Mouse (Mus musculus) lung, embryonic 14.5 days (tissue): ENCODE measurements at regions not wholly inside any gene's neighbourhood (a gene's known extent, or its start where the extent isn't known, plus 50 kb on each side); places are given as distances from the start of the nearest gene placed in this dataset.

Source experiments
- ATAC-seq: fragments of 200-750 bp; cut with Nextera tagmentation; 2 replicates; pipeline ENCODE4 v1.8.0; 2017; ENCODE audit warnings: mild to moderate bottlenecking, moderate TSS enrichment, moderate library complexity; ENCODE audit not compliant: insufficient read depth
- DNase-seq: peaks from one replicate; pipeline ENCODE4 v3.0.0-alpha.2; 2015
- H3K27ac ChIP-seq: fragments of 300-500 bp; sonication (generic); 2 replicates; pipeline ENCODE4 v1.5.1; 2014; ENCODE audit warnings: low read depth, mild to moderate bottlenecking, moderate library complexity
- H3K27me3 ChIP-seq: fragments of 300-500 bp; sonication (generic); 2 replicates; pipeline ENCODE4 v1.6.1; 2014; ENCODE audit warnings: low read length, control low read depth; ENCODE audit not compliant: insufficient read depth
- H3K36me3 ChIP-seq: fragments of 300-500 bp; sonication (generic); 2 replicates; pipeline ENCODE4 v1.6.1; 2014; ENCODE audit warnings: control low read depth; ENCODE audit not compliant: insufficient read depth
- H3K4me1 ChIP-seq: fragments of 300-500 bp; sonication (generic); 2 replicates; pipeline ENCODE4 v1.6.1; 2014; ENCODE audit warnings: antibody characterized with exemption, control low read depth; ENCODE audit not compliant: insufficient read depth
- H3K4me2 ChIP-seq: fragments of 300-500 bp; sonication (generic); 2 replicates; pipeline ENCODE4 v1.6.1; 2014; ENCODE audit warnings: mild to moderate bottlenecking
- H3K4me3 ChIP-seq: fragments of 300-500 bp; sonication (generic); 2 replicates; pipeline ENCODE4 v1.5.1; 2014; ENCODE audit warnings: low read depth, low read length
- H3K9ac ChIP-seq: fragments of 300-500 bp; sonication (generic); 2 replicates; pipeline ENCODE4 v1.6.1; 2014
- H3K9me3 ChIP-seq: fragments of 300-500 bp; sonication (generic); 2 replicates; pipeline ENCODE4 v1.6.1; 2016; ENCODE audit warnings: low read depth, low read length, control low read depth
- CTCF ChIP-seq: IDR thresholded peaks from 2 replicates; pipeline ENCODE4 v1.5.1; 2016; ENCODE audit warnings: antibody characterized with exemption, low read depth
- WGBS: fragments of 180-500 bp; shearing (Covaris S2); extraction: QIAGEN DNeasy Blood & Tissue Kit; methylation state at CpG from one replicate; pipeline ENCODE4 v1.1.7; 2014; 5-methylcytosine and 5-hydroxymethylcytosine counted together

- Histone ChIP-seq H3K4me3 (no peak overlapping the region), H3K4me1 (no peaks in the 10 kb centered on the region), H3K27me3 (no peaks in the 10 kb centered on the region), H3K9ac (no peak overlapping the region), H3K9me3 (no peaks in the 10 kb centered on the region), H3K36me3 (no peaks in the 10 kb centered on the region), H3K4me2 (no peak overlapping the region), H3K27ac (no peak overlapping the region)
- DNase-seq (no peak), ATAC-seq (no peak)
- no peak for TF ChIP-seq CTCF
- WGBS, result 67% methylated on average over 5 of the region's 5 CpGs
Observed at GRCm38 (mm10) chrX:13357149-13357783, 76.5 kb downstream of the Ddx3x start.

DNA sequence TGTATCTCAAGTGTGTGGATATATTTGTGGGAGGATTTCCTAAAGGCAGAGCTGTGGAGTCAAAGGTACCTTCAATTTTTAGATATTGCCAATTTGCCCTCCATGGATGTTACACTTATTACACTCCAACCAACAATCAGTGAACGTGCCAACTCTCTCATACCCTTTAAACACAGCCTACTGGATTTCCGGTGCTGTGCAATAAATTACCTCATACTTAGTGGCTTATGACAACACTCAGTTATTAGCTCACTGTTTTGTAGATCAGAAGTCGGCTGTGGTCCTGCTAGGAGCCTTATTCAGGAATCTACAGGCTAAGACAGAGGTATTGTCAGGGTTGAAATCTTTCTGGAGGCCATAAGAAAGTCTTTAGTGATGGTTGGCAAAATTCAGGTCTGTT lies 77.2 kb downstream of the Ddx3x start:
- H3K4me3 ChIP-seq, result no peak overlapping the region
- no peak overlapping the region for H3K9ac ChIP-seq
- DNase-seq, result no peak
- no peaks in the 10 kb centered on the region for H3K4me1 ChIP-seq
- no peak for ATAC-seq
- no peak overlapping the region for H3K27ac ChIP-seq
- no peak for TF ChIP-seq CTCF
- H3K27me3 ChIP-seq, result no peaks in the 10 kb centered on the region
- no peak overlapping the region for H3K4me2 ChIP-seq
- H3K36me3 ChIP-seq, result no peaks in the 10 kb centered on the region
- H3K9me3 ChIP-seq, result no peaks in the 10 kb centered on the region
- WGBS, result 67% methylated on average over 3 of the region's 3 CpGs

- no peak overlapping the region for H3K4me3 ChIP-seq
- ATAC-seq (no peak), DNase-seq (no peak)
- no peaks in the 10 kb centered on the region for H3K36me3 ChIP-seq
- no peak overlapping the region for H3K27ac ChIP-seq
- TF ChIP-seq CTCF, result no peak
- no peaks in the 10 kb centered on the region for H3K4me1 ChIP-seq
- H3K4me2 ChIP-seq, result no peak overlapping the region
- H3K27me3 ChIP-seq, result no peaks in the 10 kb centered on the region
- WGBS, result 82% methylated on average over 5 of the region's 5 CpGs
- H3K9ac ChIP-seq, result no peak overlapping the region
- no peaks in the 10 kb centered on the region for H3K9me3 ChIP-seq
Observed at GRCm38 (mm10) chrX:13360436-13360835, 79.7 kb downstream of the Ddx3x start.

DNA sequence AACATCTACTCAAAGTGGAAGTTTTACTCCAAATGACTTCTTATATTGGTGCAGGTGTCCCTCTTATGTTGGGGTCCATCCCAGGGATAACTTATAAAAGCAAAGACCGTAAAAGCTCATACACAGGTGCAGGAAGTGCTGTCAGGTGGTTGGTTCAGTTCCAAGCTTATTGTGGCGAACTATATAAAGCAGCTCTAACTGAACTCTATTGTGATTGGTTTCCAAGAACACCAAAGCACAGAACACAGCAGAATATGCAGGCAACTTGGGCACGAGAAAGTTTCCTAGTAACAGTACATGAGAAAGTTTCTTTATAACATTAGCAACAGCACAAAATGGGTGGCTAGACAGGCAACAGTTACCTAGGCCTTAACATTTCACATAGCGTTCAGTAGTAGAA lies 89.5 kb downstream of the Ddx3x start:
- Histone ChIP-seq H3K9ac (no peak overlapping the region), H3K36me3 (no peaks in the 10 kb centered on the region), H3K27me3 (no peaks in the 10 kb centered on the region; the same call in 1 of the 2 replicates), H3K27ac (no peak overlapping the region), H3K4me3 (no peak overlapping the region), H3K4me2 (no peak overlapping the region), H3K9me3 (no peaks in the 10 kb centered on the region), H3K4me1 (no peaks in the 10 kb centered on the region)
- WGBS, result 83% methylated on average over 4 of the region's 4 CpGs
- ATAC-seq (no peak), DNase-seq (no peak)
- TF ChIP-seq CTCF, result no peak

GRCm38 (mm10) chrX:13372752-13373151 lies 92.0 kb downstream of the Ddx3x start:
- no peaks in the 10 kb centered on the region for H3K9me3 ChIP-seq
- DNase-seq (no peak), ATAC-seq (no peak)
- no peaks in the 10 kb centered on the region for H3K36me3 ChIP-seq
- no peaks in the 10 kb centered on the region; the same call in 1 of the 2 replicates for H3K27me3 ChIP-seq
- H3K9ac ChIP-seq, result no peak overlapping the region
- H3K27ac ChIP-seq, result no peak overlapping the region
- 70% methylated on average over 4 of the region's 4 CpGs for WGBS
- H3K4me3 ChIP-seq, result no peak overlapping the region
- no peak for TF ChIP-seq CTCF
- H3K4me2 ChIP-seq, result no peak overlapping the region
- H3K4me1 ChIP-seq, result no peaks in the 10 kb centered on the region

DNA sequence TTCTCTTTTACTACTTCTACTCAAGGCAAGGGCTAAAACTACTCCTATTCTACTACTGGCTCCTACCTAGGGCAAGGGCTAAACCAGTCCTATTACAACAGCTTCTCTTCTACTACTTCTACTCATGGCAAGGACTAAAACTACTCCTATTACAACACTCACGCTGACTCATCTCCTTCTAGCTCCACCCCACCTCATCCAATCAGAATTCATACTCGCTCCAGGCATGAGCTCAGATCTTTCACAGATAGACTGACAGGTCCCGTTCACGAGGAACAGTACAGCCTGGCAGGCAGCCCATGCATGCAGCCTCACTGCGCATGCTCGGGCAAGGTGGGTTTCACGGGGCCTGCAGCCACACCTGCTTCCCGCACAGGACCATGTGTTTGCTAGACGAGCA lies 79.6 kb upstream of the Nyx start:
- Histone ChIP-seq H3K36me3 (no peaks in the 10 kb centered on the region), H3K27ac (no peak overlapping the region), H3K4me3 (no peak overlapping the region), H3K9ac (no peak overlapping the region), H3K4me1 (no peaks in the 10 kb centered on the region), H3K27me3 (no peaks in the 10 kb centered on the region), H3K9me3 (no peaks in the 10 kb centered on the region), H3K4me2 (no peak overlapping the region)
- WGBS, result 73% methylated on average over 9 of the region's 9 CpGs
- DNase-seq, result no peak
- no peak for TF ChIP-seq CTCF
- ATAC-seq, result no peak

- DNase-seq (no peak), ATAC-seq (no peak)
- no peaks in the 10 kb centered on the region for H3K27me3 ChIP-seq
- no peak overlapping the region for H3K9ac ChIP-seq
- no peak for TF ChIP-seq CTCF
- no peak overlapping the region for H3K4me3 ChIP-seq
- H3K27ac ChIP-seq, result no peak overlapping the region
- H3K36me3 ChIP-seq, result no peaks in the 10 kb centered on the region
- H3K4me1 ChIP-seq, result no peaks in the 10 kb centered on the region
- H3K9me3 ChIP-seq, result no peaks in the 10 kb centered on the region
- H3K4me2 ChIP-seq, result no peak overlapping the region
Observed at GRCm38 (mm10) chrX:13398466-13398865, 67.4 kb upstream of the Nyx start.

- no peaks in the 10 kb centered on the region for H3K36me3 ChIP-seq
- no peaks in the 10 kb centered on the region for H3K9me3 ChIP-seq
- H3K4me1 ChIP-seq, result no peaks in the 10 kb centered on the region
- no peak overlapping the region for H3K4me3 ChIP-seq
- ATAC-seq (no peak), DNase-seq (peak; percentile 42)
- H3K27me3 ChIP-seq, result no peaks in the 10 kb centered on the region
- TF ChIP-seq CTCF, result no peak
- H3K4me2 ChIP-seq, result no peak overlapping the region
- H3K9ac ChIP-seq, result no peak overlapping the region
- 44% methylated on average over 2 of the region's 2 CpGs for WGBS
- H3K27ac ChIP-seq, result no peak overlapping the region
Observed at GRCm38 (mm10) chrX:13412726-13413125, 53.2 kb upstream of the Nyx start.
